Comparison of ENCODE assay signal across 7 mouse cellular contexts in the genomic region with DNA sequence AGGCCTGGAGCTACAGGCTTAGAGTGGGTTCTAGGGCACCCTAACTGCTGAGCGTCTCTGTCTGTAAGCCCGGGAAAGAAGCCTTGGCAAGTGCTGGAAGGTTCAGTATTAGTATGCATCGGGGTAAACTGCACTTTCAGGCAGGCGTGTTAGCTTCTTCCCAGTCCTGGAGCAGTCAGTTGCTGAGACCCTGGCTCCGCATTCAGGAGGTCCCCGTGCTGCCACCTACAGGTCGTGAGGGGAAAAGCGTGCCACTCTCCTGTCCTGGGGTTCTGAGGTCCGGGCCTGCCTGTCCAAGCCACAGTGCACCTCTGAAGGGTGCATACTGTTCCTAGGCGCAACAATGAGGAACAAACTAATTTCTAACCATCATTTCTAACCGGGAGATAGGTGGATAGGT. TPM values are rescaled to one million over a fixed set of nuclear protein-coding genes. Genes with fewer than 3 reads are reported as not detected.
DNase-seq lines count a peak whose midpoint lies in the region; ATAC-seq and TF ChIP-seq lines count a peak whose summit lies in the region.

No protein-coding gene starts in this region.

- peak; percentile 72 to 74 for DNase-seq in adrenal gland, adult 18-20 months (ENCODE audit: low spot score in 2 of 2)
- peak; percentile 63 to 81 for DNase-seq in cerebellum, postnatal 4 days (ENCODE audit: low spot score in 2 of 2)
- peak; percentile 46 for DNase-seq in gastrocnemius, postnatal 25 days
- peak; percentile 55 to 71 for DNase-seq in left cerebral cortex, postnatal 36 days (ENCODE audit: low spot score in 2 of 2)
- peak; percentile 92 for DNase-seq in midbrain, embryonic 14.5 days
- peak; percentile 5 for DNase-seq in spleen, adult 12 weeks (ENCODE audit: low spot score)

- peak; percentile 95 for TF ChIP-seq CTCF in intestine, postnatal 0 days (IDR thresholded peaks at IDR 0.05; ENCODE audit: low read depth)

- ATAC-seq in intestine, postnatal 0 days = no peak
- peak; percentile 83 for ATAC-seq in midbrain, embryonic 14.5 days (ENCODE audit: low FRiP score, low TSS enrichment)

- intact Hi-C loops in left cerebral cortex, postnatal 36 days (cut with DNase I) = loop anchor here (2.0 to 10.0 kb wide), 2 partner anchors 186 to 508 kb away; no protein-coding TSS in a partner anchor

- H3K4me1 ChIP-seq in intestine, postnatal 0 days (replicated peaks; ENCODE audit: control insufficient read depth, insufficient read depth, low read length) = no peaks in the 10 kb centered on the region
- no peaks in the 10 kb centered on the region for H3K4me1 ChIP-seq in midbrain, embryonic 14.5 days (ENCODE audit: control insufficient read depth, insufficient read depth, low read length)

- H3K27me3 ChIP-seq in intestine, postnatal 0 days (replicated peaks; ENCODE audit: control insufficient read depth, insufficient read depth, low read length) = no peaks in the 10 kb centered on the region
- no peaks in the 10 kb centered on the region for H3K27me3 ChIP-seq in midbrain, embryonic 14.5 days (ENCODE audit: control insufficient read depth, insufficient read depth, low read length)

- no peak overlapping the region for H3K4me3 ChIP-seq in intestine, postnatal 0 days (ENCODE audit: low read depth, low read length)
- no peak overlapping the region for H3K4me3 ChIP-seq in midbrain, embryonic 14.5 days (replicated peaks; ENCODE audit: low read depth, low read length)

- no peaks in the 10 kb centered on the region for H3K36me3 ChIP-seq in intestine, postnatal 0 days (ENCODE audit: control insufficient read depth, insufficient read depth)
- H3K36me3 ChIP-seq in midbrain, embryonic 14.5 days (ENCODE audit: control insufficient read depth, insufficient read depth, low read length) = no peaks in the 10 kb centered on the region

- no peaks in the 10 kb centered on the region for H3K9me3 ChIP-seq in intestine, postnatal 0 days (ENCODE audit: control insufficient read depth)
- H3K9me3 ChIP-seq in midbrain, embryonic 14.5 days (ENCODE audit: control insufficient read depth, low read length) = no peaks in the 10 kb centered on the region

- H3K4me2 ChIP-seq in intestine, postnatal 0 days (replicated peaks; ENCODE audit: low read depth) = no peak overlapping the region
- no peak overlapping the region for H3K4me2 ChIP-seq in midbrain, embryonic 14.5 days (ENCODE audit: low read length)

- no peak overlapping the region for H3K27ac ChIP-seq in intestine, postnatal 0 days (ENCODE audit: low read depth, low read length)
- H3K27ac ChIP-seq in midbrain, embryonic 14.5 days (replicated peaks; ENCODE audit: low read depth, low read length) = no peak overlapping the region

- 9% methylated on average over 11 of the region's 11 CpGs for WGBS in intestine, postnatal 0 days
- WGBS in midbrain, embryonic 14.5 days = 4% methylated on average over 11 of the region's 11 CpGs

- no peak overlapping the region for H3K9ac ChIP-seq in intestine, postnatal 0 days (ENCODE audit: low read depth, low read length)
- H3K9ac ChIP-seq in midbrain, embryonic 14.5 days (replicated peaks; ENCODE audit: low read length) = no peak overlapping the region

RNA-seq across cellular contexts. Expression of a gene that starts 10.6 kb away (rescaled TPM):
- 1 to 10 TPM; 1.0 to 2.2 TPM for total RNA-seq in adrenal gland, adult 18-20 months (2021)
- total RNA-seq in gastrocnemius, postnatal 25 days (2021) = 1 to 10 TPM; 3.5 to 3.7 TPM
- 4.1 and 4.2 TPM in 2 replicates for polyA plus RNA-seq in intestine, postnatal 0 days (2015; fragmentation: Nextera tagmentation; extraction: Ambion mirVana)
- total RNA-seq in left cerebral cortex, postnatal 36 days (2021) = 1 to 10 TPM; 6.4 to 9.8 TPM
- polyA plus RNA-seq in midbrain, embryonic 14.5 days (2014; fragmentation: Nextera tagmentation; extraction: Ambion mirVana) = 4.9 and 5.3 TPM in 2 replicates

Comparison
In these comparisons a context has a peak if more than half of its experiments do, and no peak if none do; other contexts are left out.
1. DNase-seq: peak in every context shown above with its lines; median percentile 92 in midbrain, embryonic 14.5 days; 73 in adrenal gland, adult 18-20 months; 72 in cerebellum, postnatal 4 days; 63 in left cerebral cortex, postnatal 36 days; 46 in gastrocnemius, postnatal 25 days; 5 in spleen, adult 12 weeks.